Mouse (Mus musculus) embryonic facial prominence, embryonic 12.5 days (tissue): ENCODE measurements around the gene Rnf207. TPM values are rescaled to one million over a fixed set of nuclear protein-coding genes. Genes with fewer than 3 reads are reported as not detected.

Source experiments
- ATAC-seq: fragments of 200-750 bp; cut with Nextera tagmentation; 2 replicates; pipeline ENCODE4 v1.8.0; 2017; ENCODE audit not compliant: insufficient number of reproducible peaks, insufficient read depth, low FRiP score, low TSS enrichment
- H3K27ac ChIP-seq: fragments of 300-500 bp; sonication (generic); 2 replicates; pipeline ENCODE4 v1.5.1; 2016; ENCODE audit warnings: mild to moderate bottlenecking
- H3K27me3 ChIP-seq: fragments of 300-500 bp; sonication (generic); 2 replicates; pipeline ENCODE4 v1.6.1; 2016; ENCODE audit warnings: mild to moderate bottlenecking, moderate library complexity
- H3K36me3 ChIP-seq: fragments of 300-500 bp; sonication (generic); 2 replicates; pipeline ENCODE4 v1.6.1; 2016; ENCODE audit warnings: mild to moderate bottlenecking
- H3K4me1 ChIP-seq: fragments of 300-500 bp; sonication (generic); 2 replicates; pipeline ENCODE4 v1.6.1; 2016
- H3K4me2 ChIP-seq: fragments of 300-500 bp; sonication (generic); replicated peaks from 2 replicates; pipeline ENCODE4 v1.6.1; 2016; ENCODE audit warnings: mild to moderate bottlenecking, moderate library complexity
- H3K4me3 ChIP-seq: fragments of 300-500 bp; sonication (generic); 2 replicates; pipeline ENCODE4 v1.5.1; 2016; ENCODE audit warnings: mild to moderate bottlenecking
- H3K9ac ChIP-seq: fragments of 300-500 bp; sonication (generic); 2 replicates; pipeline ENCODE4 v1.6.1; 2016; ENCODE audit warnings: mild to moderate bottlenecking, moderate library complexity
- H3K9me3 ChIP-seq: fragments of 300-500 bp; sonication (generic); 2 replicates; pipeline ENCODE4 v1.6.1; 2016; ENCODE audit warnings: mild to moderate bottlenecking, moderate library complexity
- WGBS: fragments of 180-500 bp; shearing (Covaris S2); methylation state at CpG from one replicate; pipeline ENCODE4 v1.1.7; 2016; 5-methylcytosine and 5-hydroxymethylcytosine counted together
- polyA plus RNA-seq: library from polyadenylated mRNA; unstranded; fragments of >200 nt; fragmentation: Nextera tagmentation; extraction: Ambion mirVana; gene quantifications from 2 replicates; pipeline ENCODE4 v1.2.1, GENCODE M21; 2016

Rnf207 gene
- polyA plus RNA-seq, 1 experiment from 2014 or later = 1.0 TPM

DNA sequence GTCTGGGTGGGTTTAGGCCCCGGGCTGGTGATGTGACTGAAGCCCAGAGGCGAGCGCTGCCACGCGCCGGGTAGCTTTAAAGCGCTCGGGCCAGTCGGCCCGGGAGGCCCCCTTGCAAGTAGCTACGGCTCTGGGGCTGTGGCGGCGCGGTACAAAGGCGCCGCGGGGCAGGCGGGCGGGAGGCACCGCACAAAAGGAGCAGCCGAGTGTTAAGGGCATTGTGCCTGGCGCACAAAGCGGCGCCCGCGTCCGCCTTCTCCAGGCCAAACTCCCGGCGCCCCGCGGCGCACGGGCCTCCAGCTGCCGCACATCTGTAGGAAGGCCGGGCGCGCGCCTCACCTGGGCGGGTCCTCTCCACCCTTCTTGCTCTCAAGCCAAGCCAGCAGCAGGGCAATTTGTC, 28.4 kb downstream of the Rnf207 start:
- ATAC-seq = no peak
- H3K27ac ChIP-seq = no peak overlapping the region
- peak overlapping the region; percentile 56 for H3K4me2 ChIP-seq
- H3K9me3 ChIP-seq = peaks cover 3% of the 10 kb centered on the region; the same call in 1 of the 2 replicates
- under 1% methylated on average over 39 of the region's 39 CpGs for WGBS
- no peaks in the 10 kb centered on the region for H3K36me3 ChIP-seq
- peak overlapping the region; percentile 41 for H3K9ac ChIP-seq
- H3K4me1 ChIP-seq = peaks cover 18% of the 10 kb centered on the region
- H3K4me3 ChIP-seq = peak overlapping the region; percentile 29
- H3K27me3 ChIP-seq = peaks cover 83% of the 10 kb centered on the region

GRCm38 (mm10) chr4:152288398-152288945, 30.3 kb downstream of the Rnf207 start:
- H3K9ac ChIP-seq = no peak overlapping the region
- no peak for ATAC-seq
- no peak overlapping the region for H3K27ac ChIP-seq
- peaks cover 3% of the 10 kb centered on the region; the same call in 1 of the 2 replicates for H3K9me3 ChIP-seq
- H3K4me3 ChIP-seq = no peak overlapping the region
- 39% methylated on average over 18 of the region's 18 CpGs for WGBS
- H3K36me3 ChIP-seq = no peaks in the 10 kb centered on the region
- no peak overlapping the region for H3K4me2 ChIP-seq
- H3K4me1 ChIP-seq = peaks cover 18% of the 10 kb centered on the region
- H3K27me3 ChIP-seq = peaks cover 94% of the 10 kb centered on the region

GRCm38 (mm10) chr4:152287317-152288120, 31.3 kb downstream of the Rnf207 start:
- H3K27me3 ChIP-seq = peaks cover 94% of the 10 kb centered on the region
- H3K36me3 ChIP-seq = no peaks in the 10 kb centered on the region
- 10% methylated on average over 19 of the region's 19 CpGs for WGBS
- no peak overlapping the region for H3K9ac ChIP-seq
- no peak for ATAC-seq
- H3K27ac ChIP-seq = no peak overlapping the region
- H3K4me1 ChIP-seq = peaks cover 27% of the 10 kb centered on the region
- no peak overlapping the region for H3K4me3 ChIP-seq
- H3K4me2 ChIP-seq = no peak overlapping the region
- H3K9me3 ChIP-seq = peaks cover 3% of the 10 kb centered on the region; the same call in 1 of the 2 replicates

- H3K9ac ChIP-seq = no peak overlapping the region
- ATAC-seq = no peak
- no peak overlapping the region for H3K27ac ChIP-seq
- H3K9me3 ChIP-seq = peaks cover 3% of the 10 kb centered on the region; the same call in 1 of the 2 replicates
- no peaks in the 10 kb centered on the region for H3K36me3 ChIP-seq
- peak overlapping the region; percentile 38 for H3K4me2 ChIP-seq
- WGBS = 5% methylated on average over 26 of the region's 26 CpGs
- H3K27me3 ChIP-seq = peaks cover 94% of the 10 kb centered on the region
- H3K4me3 ChIP-seq = 0 out of 2 replicates have a peak overlapping the region, but pooled peaks have one; percentile 1
- H3K4me1 ChIP-seq = peaks cover 27% of the 10 kb centered on the region
Measured at GRCm38 (mm10) chr4:152286887-152287286, 31.9 kb downstream of the Rnf207 start.

GRCm38 (mm10) chr4:152286183-152286582, 32.6 kb downstream of the Rnf207 start:
- no peak for ATAC-seq
- Histone ChIP-seq H3K9ac (no peak overlapping the region), H3K4me2 (peak overlapping the region; percentile 38), H3K4me1 (peaks cover 27% of the 10 kb centered on the region), H3K36me3 (no peaks in the 10 kb centered on the region), H3K27me3 (peaks cover 94% of the 10 kb centered on the region), H3K27ac (no peak overlapping the region), H3K4me3 (peak overlapping the region; percentile 20; the same call in 1 of the 2 replicates), H3K9me3 (peaks cover 3% of the 10 kb centered on the region; the same call in 1 of the 2 replicates)
- 4% methylated on average over 32 of the region's 32 CpGs for WGBS

DNA sequence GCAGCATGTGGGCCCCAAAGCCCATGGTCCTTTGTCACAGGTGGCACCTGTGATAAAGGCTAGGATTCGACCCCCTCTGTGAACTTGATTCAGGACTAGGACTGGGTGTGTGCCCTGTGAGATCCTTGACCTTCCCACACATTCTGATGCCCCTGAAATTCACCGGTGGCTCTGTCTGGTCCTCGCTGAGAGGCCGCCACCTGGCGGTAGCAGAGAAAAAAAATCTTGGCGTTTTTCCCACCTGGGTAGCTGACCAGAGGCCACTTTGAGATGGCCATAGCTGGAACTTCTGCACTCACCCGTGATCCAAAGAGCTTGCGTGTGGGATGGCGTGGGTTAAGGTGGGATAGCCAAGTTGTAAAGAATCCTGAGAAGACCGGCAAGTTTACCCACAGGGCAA, 33.3 kb downstream of the Rnf207 start:
- H3K9ac ChIP-seq = no peak overlapping the region
- WGBS = 5% methylated on average over 10 of the region's 10 CpGs
- H3K27me3 ChIP-seq = peaks cover 94% of the 10 kb centered on the region
- peaks cover 3% of the 10 kb centered on the region; the same call in 1 of the 2 replicates for H3K9me3 ChIP-seq
- H3K4me3 ChIP-seq = no peak overlapping the region
- no peaks in the 10 kb centered on the region for H3K36me3 ChIP-seq
- no peak overlapping the region for H3K27ac ChIP-seq
- H3K4me1 ChIP-seq = peaks cover 20% of the 10 kb centered on the region
- H3K4me2 ChIP-seq = no peak overlapping the region
- ATAC-seq = no peak

GRCm38 (mm10) chr4:152283186-152283950, 35.4 kb downstream of the Rnf207 start:
- peaks cover 15% of the 10 kb centered on the region for H3K4me1 ChIP-seq
- 3% methylated on average over 66 of the region's 70 CpGs for WGBS
- H3K4me3 ChIP-seq = peak overlapping the region; percentile 31
- H3K36me3 ChIP-seq = no peaks in the 10 kb centered on the region
- no peak overlapping the region for H3K9ac ChIP-seq
- ATAC-seq = peak; percentile 64; the same call in 1 of the 2 replicates
- no peaks in the 10 kb centered on the region for H3K9me3 ChIP-seq
- H3K4me2 ChIP-seq = peak overlapping the region; percentile 53
- H3K27ac ChIP-seq = no peak overlapping the region
- peaks cover 90% of the 10 kb centered on the region for H3K27me3 ChIP-seq

GRCm38 (mm10) chr4:152282721-152283120, 36.1 kb downstream of the Rnf207 start:
- H3K4me3 ChIP-seq = peak overlapping the region; percentile 31
- ATAC-seq = no peak
- no peak overlapping the region for H3K27ac ChIP-seq
- H3K9ac ChIP-seq = no peak overlapping the region
- WGBS = 20% methylated on average over 34 of the region's 34 CpGs
- peak overlapping the region; percentile 53 for H3K4me2 ChIP-seq
- peaks cover 15% of the 10 kb centered on the region for H3K4me1 ChIP-seq
- no peaks in the 10 kb centered on the region for H3K9me3 ChIP-seq
- no peaks in the 10 kb centered on the region for H3K36me3 ChIP-seq
- H3K27me3 ChIP-seq = peaks cover 84% of the 10 kb centered on the region

GRCm38 (mm10) chr4:152281601-152282000, 37.2 kb downstream of the Rnf207 start:
- Histone ChIP-seq H3K9ac (no peak overlapping the region), H3K27me3 (peaks cover 74% of the 10 kb centered on the region), H3K4me2 (no peak overlapping the region), H3K9me3 (no peaks in the 10 kb centered on the region), H3K4me3 (no peak overlapping the region), H3K27ac (no peak overlapping the region), H3K4me1 (peaks cover 13% of the 10 kb centered on the region), H3K36me3 (no peaks in the 10 kb centered on the region)
- 51% methylated on average over 15 of the region's 15 CpGs for WGBS
- no peak for ATAC-seq

DNA sequence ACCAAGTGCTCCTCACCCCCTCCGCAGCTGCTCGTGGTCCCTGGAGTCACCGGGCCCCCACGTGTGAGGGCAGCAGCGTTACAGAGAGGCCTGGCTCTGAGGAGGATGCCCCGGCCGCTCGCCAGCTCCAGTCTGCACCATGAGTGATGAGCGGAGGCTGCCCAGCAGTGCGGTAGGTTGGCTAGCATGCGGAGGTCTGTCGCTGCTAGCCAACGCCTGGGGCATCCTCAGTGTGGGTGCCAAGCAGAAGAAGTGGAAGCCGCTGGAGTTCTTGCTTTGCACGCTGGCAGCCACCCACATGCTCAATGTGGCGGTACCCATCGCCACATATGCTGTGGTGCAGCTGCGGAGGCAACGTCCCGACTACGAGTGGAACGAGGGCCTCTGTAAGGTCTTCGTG, 39.8 kb downstream of the Rnf207 start:
- WGBS = 88% methylated on average over 23 of the region's 23 CpGs
- Histone ChIP-seq H3K4me3 (no peak overlapping the region), H3K9me3 (no peaks in the 10 kb centered on the region), H3K27ac (no peak overlapping the region), H3K4me1 (peaks cover 21% of the 10 kb centered on the region), H3K27me3 (peaks cover 72% of the 10 kb centered on the region), H3K9ac (no peak overlapping the region), H3K4me2 (no peak overlapping the region), H3K36me3 (no peaks in the 10 kb centered on the region)
- ATAC-seq = no peak

DNA sequence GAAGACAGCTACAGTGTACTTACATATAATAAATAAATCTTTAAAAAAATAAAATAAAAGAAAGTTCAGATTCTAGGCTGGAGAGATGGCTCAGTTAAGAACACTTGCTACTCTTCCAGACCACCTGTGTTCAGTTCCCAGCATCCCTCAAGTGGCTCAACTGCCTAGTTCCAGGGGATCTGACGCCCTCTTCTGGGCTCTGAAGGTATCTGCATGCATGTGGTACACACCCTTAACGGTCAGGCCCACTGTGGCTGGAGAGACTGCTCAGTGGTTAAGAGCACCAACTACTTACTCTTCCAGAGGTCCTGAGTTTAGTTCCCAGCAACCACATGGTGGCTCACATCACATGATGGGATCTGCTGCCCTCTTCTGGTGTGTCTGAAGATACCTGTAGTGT, 40.9 kb downstream of the Rnf207 start:
- WGBS = 74% methylated on average over 2 of the region's 2 CpGs
- Histone ChIP-seq H3K27ac (no peak overlapping the region), H3K27me3 (peaks cover 62% of the 10 kb centered on the region), H3K36me3 (no peaks in the 10 kb centered on the region), H3K9me3 (no peaks in the 10 kb centered on the region), H3K4me3 (no peak overlapping the region), H3K4me2 (no peak overlapping the region), H3K4me1 (peaks cover 24% of the 10 kb centered on the region), H3K9ac (no peak overlapping the region)
- no peak for ATAC-seq
